Mouse (Mus musculus): ENCODE measurements around the gene Anxa3. TPM values are rescaled to one million over a fixed set of nuclear protein-coding genes. Genes with fewer than 3 reads are reported as not detected.

Anxa3 gene
- total and polyA plus RNA-seq, 3 experiments, result 0.54 to 2.5 TPM; not detected in 1

- DNase-seq (ENCODE audit: low read depth, low spot score), result peak; percentile 70
- Histone ChIP-seq H3K9ac (ENCODE audit: control insufficient read depth, low read depth, low read length, poor library complexity, severe bottlenecking) (peak overlapping the region; percentile 48), H3K4me3 (ENCODE audit: control insufficient read depth in 1 of 2, insufficient read depth in 1 of 2, low read depth in 2 of 2, low read length in 2 of 2) (peak overlapping the region; percentile 38 to 60), H3K27me3 (ENCODE audit: control insufficient read depth in 1 of 2, insufficient read depth in 2 of 2, low read length in 2 of 2) (peaks cover 0 to 7% of the 10 kb centered on the region in 2 experiments; a peak in 3 of 4 replicates), H3K4me1 (ENCODE audit: control insufficient read depth in 1 of 2, insufficient read depth in 2 of 2, low read length in 2 of 2) (no peaks in the 10 kb centered on the region), H3K27ac (ENCODE audit: control insufficient read depth, low read depth, low read length) (no peak overlapping the region), H3K79me2 (ENCODE audit: control insufficient read depth, insufficient read depth, low read length, poor library complexity) (no peaks in the 10 kb centered on the region), H3K36me3 (ENCODE audit: control insufficient read depth in 1 of 2, insufficient read depth in 2 of 2, low read length in 2 of 2) (no peaks in the 10 kb centered on the region), H3K9me3 (replicated peaks; ENCODE audit: insufficient read depth, low read length) (no peaks in the 10 kb centered on the region)
- TF ChIP-seq MYC (IDR thresholded peaks at IDR 0.05; ENCODE audit: low read depth, low read length) (no peak), TAL1 (IDR thresholded peaks at IDR 0.05; ENCODE audit: low read length) (no peak), ZMIZ1 (IDR thresholded peaks at IDR 0.05; ENCODE audit: low read depth, low read length) (no peak), NRF1 (IDR thresholded peaks at IDR 0.05; ENCODE audit: insufficient read depth, low read depth, low read length, poor library complexity, severe bottlenecking) (peak; percentile 38; the same call in 1 of the 2 replicates)
Observed at GRCm38 (mm10) chr5:96792422-96792821, 717 bp upstream of the Anxa3 start.

GRCm38 (mm10) chr5:96793953-96794635, 955 bp downstream of the Anxa3 start:
- Histone ChIP-seq H3K9me3 (replicated peaks; ENCODE audit: insufficient read depth, low read length) (no peaks in the 10 kb centered on the region), H3K4me1 (ENCODE audit: control insufficient read depth in 1 of 2, insufficient read depth in 2 of 2, low read length in 2 of 2) (no peaks in the 10 kb centered on the region), H3K27ac (ENCODE audit: control insufficient read depth, low read depth, low read length) (no peak overlapping the region), H3K9ac (ENCODE audit: control insufficient read depth, low read depth, low read length, poor library complexity, severe bottlenecking) (no peak overlapping the region), H3K36me3 (ENCODE audit: control insufficient read depth in 1 of 2, insufficient read depth in 2 of 2, low read length in 2 of 2) (no peaks in the 10 kb centered on the region), H3K79me2 (ENCODE audit: control insufficient read depth, insufficient read depth, low read length, poor library complexity) (no peaks in the 10 kb centered on the region), H3K27me3 (ENCODE audit: control insufficient read depth in 1 of 2, insufficient read depth in 2 of 2, low read length in 2 of 2) (peaks cover 0 to 7% of the 10 kb centered on the region in 2 experiments; a peak in 3 of 4 replicates), H3K4me3 (ENCODE audit: control insufficient read depth in 1 of 2, insufficient read depth in 1 of 2, low read depth in 2 of 2, low read length in 2 of 2) (peak overlapping the region in 1 of 2 experiments; percentile 60; a peak in 2 of 4 replicates)
- TF ChIP-seq MAFK (IDR thresholded peaks at IDR 0.05; ENCODE audit: borderline replicate concordance, low read depth, low read length) (no peak), MAZ (IDR thresholded peaks at IDR 0.05; ENCODE audit: low read depth, low read length) (no peak), CTCF (IDR thresholded peaks at IDR 0.05 in 2 of 3, conservative IDR thresholded peaks at IDR 0.05 in 1 of 3; ENCODE audit: control insufficient read depth in 1 of 3, insufficient read depth in 1 of 3, low read depth in 2 of 3, low read length in 3 of 3, poor library complexity in 1 of 3, severe bottlenecking in 1 of 3) (no peak)
- DNase-seq (ENCODE audit: low read depth, low spot score), result peak; percentile 23

GRCm38 (mm10) chr5:96795752-96796151, 2.6 kb downstream of the Anxa3 start:
- H3K4me3 ChIP-seq (ENCODE audit: control insufficient read depth in 1 of 2, insufficient read depth in 1 of 2, low read depth in 2 of 2, low read length in 2 of 2), result no peak overlapping the region
- TF ChIP-seq KAT2A (conservative IDR thresholded peaks at IDR 0.05; ENCODE audit: low read depth, low read length) (no peak), ETS1 (IDR thresholded peaks at IDR 0.05; ENCODE audit: low read depth, low read length) (no peak), GATA1 (IDR thresholded peaks at IDR 0.05; ENCODE audit: low read depth, low read length) (no peak), NRF1 (IDR thresholded peaks at IDR 0.05; ENCODE audit: insufficient read depth, low read depth, low read length, poor library complexity, severe bottlenecking) (no peak)
- no peak overlapping the region for H3K9ac ChIP-seq (ENCODE audit: control insufficient read depth, low read depth, low read length, poor library complexity, severe bottlenecking)
- DNase-seq (ENCODE audit: low read depth, low spot score), result no peak
- H3K27ac ChIP-seq (ENCODE audit: control insufficient read depth, low read depth, low read length), result no peak overlapping the region
- no peaks in the 10 kb centered on the region for H3K79me2 ChIP-seq (ENCODE audit: control insufficient read depth, insufficient read depth, low read length, poor library complexity)
- peaks cover 0 to 7% of the 10 kb centered on the region in 2 experiments; a peak in 3 of 4 replicates for H3K27me3 ChIP-seq (ENCODE audit: control insufficient read depth in 1 of 2, insufficient read depth in 2 of 2, low read length in 2 of 2)
- no peaks in the 10 kb centered on the region for H3K36me3 ChIP-seq (ENCODE audit: control insufficient read depth in 1 of 2, insufficient read depth in 2 of 2, low read length in 2 of 2)
- H3K4me1 ChIP-seq (ENCODE audit: control insufficient read depth in 1 of 2, insufficient read depth in 2 of 2, low read length in 2 of 2), result no peaks in the 10 kb centered on the region
- H3K9me3 ChIP-seq (replicated peaks; ENCODE audit: insufficient read depth, low read length), result no peaks in the 10 kb centered on the region
